Mouse (Mus musculus): ENCODE measurements at regions not wholly inside any gene's neighbourhood (a gene's known extent, or its start where the extent isn't known, plus 50 kb on each side); places are given as distances from the start of the nearest gene placed in this dataset.

- peak in 1 of 2 experiments; percentile 75 for DNase-seq (ENCODE audit: low spot score in 2 of 2)
Observed at GRCm38 (mm10) chr15:19094061-19094810, 275.5 kb downstream of the Cdh10 start.

- no peak for DNase-seq (ENCODE audit: low spot score in 2 of 2)
Observed at GRCm38 (mm10) chr15:19114951-19115350, 296.2 kb downstream of the Cdh10 start.

GRCm38 (mm10) chr15:19118995-19119394 is 300.2 kb downstream of the Cdh10 start:
- DNase-seq (ENCODE audit: low spot score in 2 of 2) = no peak

- no peak for DNase-seq (ENCODE audit: low spot score in 2 of 2)
Observed at GRCm38 (mm10) chr15:19127454-19127853, 308.7 kb downstream of the Cdh10 start.

- no peak for DNase-seq (ENCODE audit: low spot score in 2 of 2)
Observed at GRCm38 (mm10) chr15:19129316-19129715, 310.6 kb downstream of the Cdh10 start.

- no peak for DNase-seq (ENCODE audit: low spot score in 2 of 2)
Observed at GRCm38 (mm10) chr15:19153682-19154081, 334.9 kb downstream of the Cdh10 start.

- peak in 1 of 2 experiments; percentile 55 for DNase-seq (ENCODE audit: low spot score in 2 of 2)
Observed at GRCm38 (mm10) chr15:19162119-19162888, 343.6 kb downstream of the Cdh10 start.

GRCm38 (mm10) chr15:19175470-19175869 is 356.7 kb downstream of the Cdh10 start:
- no peak for DNase-seq (ENCODE audit: low spot score in 2 of 2)
